Mouse (Mus musculus) olfactory bulb, adult 2 months (tissue): Measurements from ENCODE around the gene Galp.

Experiments
- CTCF ChIP-seq: fragments of 200-500 bp; IDR thresholded peaks from 2 replicates; pipeline ENCODE4 v1.5.1; 2012; ENCODE audit warnings: low read depth, mild to moderate bottlenecking, low read length, moderate library complexity; ENCODE audit not compliant: insufficient read depth
- POLR2A ChIP-seq: fragments of 200-500 bp; IDR thresholded peaks from 2 replicates; pipeline ENCODE4 v1.6.1; 2012; ENCODE audit warnings: mild to moderate bottlenecking, low read depth, low read length, moderate library complexity; ENCODE audit not compliant: insufficient read depth

- TF ChIP-seq CTCF (no peak), POLR2A (no peak)
These were observed 37.3 kb upstream of the Galp start for GRCm38 (mm10) chr7:6159604-6160003.
